Mouse (Mus musculus): Measurements from ENCODE around the gene Ccdc106. TPM values are rescaled to one million over a fixed set of nuclear protein-coding genes. Genes with fewer than 3 reads are reported as not detected.

Ccdc106 gene
- polyA plus RNA-seq, 1 experiment from 2014 or later, result 25.5 TPM

DNA sequence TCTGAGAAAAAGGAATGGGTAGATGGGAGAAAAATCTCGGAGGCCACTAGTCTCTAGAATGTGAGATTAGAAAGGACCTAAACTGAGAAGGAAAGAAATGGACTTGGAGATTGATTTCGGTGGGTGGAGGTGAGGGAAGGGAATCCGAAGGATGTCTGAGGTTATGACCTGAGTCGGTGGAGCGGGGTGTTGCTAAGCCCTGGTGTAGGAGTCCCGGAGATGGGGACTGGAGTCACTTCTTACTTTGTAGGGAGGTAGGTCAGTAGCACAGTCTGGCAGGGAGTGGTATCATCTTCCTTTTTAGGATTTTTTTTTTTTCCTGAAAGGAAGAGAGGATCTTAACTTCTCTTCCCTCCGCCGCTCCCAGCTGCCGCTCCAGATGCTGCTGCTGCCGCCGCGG lies 32.1 kb downstream of the Ccdc106 start:
- H3K27me3 ChIP-seq (ENCODE audit: control insufficient read depth, insufficient read depth, low read length), result peaks cover 45% of the 10 kb centered on the region
- peaks cover 24% of the 10 kb centered on the region for H3K4me1 ChIP-seq (ENCODE audit: control insufficient read depth, insufficient read depth, low read length)
- H3K4me3 ChIP-seq (ENCODE audit: low read length), result peak overlapping the region; percentile 79
- peak overlapping the region; percentile 84 for H3K4me2 ChIP-seq (replicated peaks; ENCODE audit: low read depth, low read length)
- WGBS, result 3% methylated on average over 12 of the region's 12 CpGs
- no peaks in the 10 kb centered on the region for H3K9me3 ChIP-seq (ENCODE audit: control insufficient read depth, low read length)
- H3K27ac ChIP-seq (ENCODE audit: low read depth, low read length), result no peak overlapping the region
- no peaks in the 10 kb centered on the region for H3K36me3 ChIP-seq (ENCODE audit: control insufficient read depth, insufficient read depth, low read length)
- peak overlapping the region; percentile 92 for H3K9ac ChIP-seq (ENCODE audit: low read depth, low read length)
- no peak for ATAC-seq (ENCODE audit: low FRiP score, low TSS enrichment)

DNA sequence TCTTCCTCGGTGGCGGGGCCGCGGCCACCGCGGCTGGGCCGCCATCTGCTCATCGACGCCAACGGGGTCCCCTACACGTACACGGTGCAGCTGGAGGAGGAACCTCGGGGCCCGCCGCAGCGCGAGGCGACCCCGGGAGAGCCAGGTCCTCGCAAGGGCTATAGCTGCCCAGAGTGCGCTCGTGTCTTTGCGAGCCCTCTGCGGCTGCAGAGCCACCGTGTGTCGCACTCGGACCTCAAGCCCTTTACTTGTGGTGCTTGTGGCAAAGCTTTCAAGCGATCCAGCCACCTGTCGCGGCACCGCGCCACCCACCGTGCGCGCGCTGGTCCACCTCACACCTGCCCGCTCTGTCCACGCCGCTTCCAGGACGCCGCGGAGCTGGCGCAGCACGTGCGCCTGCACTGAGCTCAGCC lies 32.6 kb downstream of the Ccdc106 start:
- H3K27me3 ChIP-seq (ENCODE audit: control insufficient read depth, insufficient read depth, low read length), result peaks cover 45% of the 10 kb centered on the region
- peak; percentile 8; the same call in 1 of the 2 replicates for ATAC-seq (ENCODE audit: low FRiP score, low TSS enrichment)
- peak overlapping the region; percentile 79 for H3K4me3 ChIP-seq (ENCODE audit: low read length)
- peaks cover 24% of the 10 kb centered on the region for H3K4me1 ChIP-seq (ENCODE audit: control insufficient read depth, insufficient read depth, low read length)
- no peaks in the 10 kb centered on the region for H3K36me3 ChIP-seq (ENCODE audit: control insufficient read depth, insufficient read depth, low read length)
- H3K9ac ChIP-seq (ENCODE audit: low read depth, low read length), result peak overlapping the region; percentile 92
- H3K9me3 ChIP-seq (ENCODE audit: control insufficient read depth, low read length), result no peaks in the 10 kb centered on the region
- no peak overlapping the region for H3K27ac ChIP-seq (ENCODE audit: low read depth, low read length)
- peak overlapping the region; percentile 84 for H3K4me2 ChIP-seq (replicated peaks; ENCODE audit: low read depth, low read length)
- 4% methylated on average over 45 of the region's 45 CpGs for WGBS

DNA sequence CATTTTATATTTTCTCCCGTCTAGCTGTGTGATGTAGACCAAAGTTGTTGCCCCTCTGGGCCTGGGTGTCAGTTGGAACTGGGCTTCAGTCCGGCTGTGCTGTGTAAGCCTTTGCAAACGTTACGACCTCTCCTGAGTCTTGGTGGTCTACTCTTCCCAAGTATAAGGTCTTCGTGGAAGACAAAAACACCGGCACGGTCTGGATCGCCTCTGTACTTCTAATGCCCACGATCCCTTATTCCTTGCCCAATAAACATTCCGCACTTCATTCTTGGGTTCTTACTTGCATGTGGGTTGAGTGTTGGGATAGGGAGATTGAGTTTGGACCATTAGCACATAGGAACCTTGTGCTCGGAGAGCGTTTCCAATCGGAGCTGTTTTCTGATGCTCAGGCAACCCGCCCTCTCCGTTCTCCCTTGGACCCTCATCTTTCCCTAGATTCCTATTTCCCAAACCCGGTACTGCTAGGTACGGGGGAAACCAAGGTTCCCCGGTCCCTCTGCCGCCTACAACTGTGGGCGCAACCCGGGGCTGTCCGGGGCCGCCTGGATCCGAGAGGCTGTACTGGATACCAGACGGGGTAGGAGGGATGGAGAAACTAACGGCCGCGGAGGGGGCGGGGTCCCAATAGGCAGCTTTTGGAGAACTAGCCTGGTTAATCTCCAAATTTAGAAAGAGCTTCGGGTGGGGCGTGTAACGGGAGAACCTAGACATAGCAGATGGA lies 33.3 kb downstream of the Ccdc106 start:
- WGBS, result 8% methylated on average over 32 of the region's 32 CpGs
- H3K4me1 ChIP-seq (ENCODE audit: control insufficient read depth, insufficient read depth, low read length), result peaks cover 24% of the 10 kb centered on the region

DNA sequence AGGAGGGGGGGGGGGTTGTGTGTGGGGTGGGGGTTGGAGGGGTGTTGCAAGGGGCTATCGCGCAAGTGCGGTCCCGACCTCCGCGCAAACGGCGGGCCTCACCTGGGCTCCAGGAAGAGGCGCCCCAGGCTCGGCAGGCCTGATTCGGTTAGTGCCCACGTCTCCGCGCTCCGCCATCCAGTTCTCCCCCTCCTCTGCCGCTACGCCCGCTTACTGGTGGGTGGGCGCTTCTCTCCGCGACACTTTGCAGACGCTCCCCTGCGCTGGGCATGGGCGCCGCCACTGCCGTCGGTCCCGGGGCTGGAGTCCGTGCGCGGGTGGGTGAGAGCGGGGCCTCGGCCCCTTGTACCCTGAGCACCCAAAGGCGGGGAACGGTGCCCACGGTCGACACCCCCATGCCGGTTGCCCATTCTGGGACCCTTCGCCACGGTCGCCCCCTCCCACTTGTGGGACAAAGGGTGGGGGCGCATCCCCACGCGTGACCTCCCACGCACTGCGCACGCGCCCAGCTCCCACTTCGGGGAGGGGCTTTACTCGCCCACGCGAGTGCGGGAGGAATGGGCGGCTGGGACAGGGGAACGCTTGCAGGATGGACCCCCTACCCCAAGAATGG lies 36.4 kb downstream of the Ccdc106 start:
- Histone ChIP-seq H3K27ac (ENCODE audit: low read depth, low read length) (peak overlapping the region; percentile 42; the same call in 1 of the 2 replicates), H3K4me2 (replicated peaks; ENCODE audit: low read depth, low read length) (peak overlapping the region; percentile 90), H3K36me3 (ENCODE audit: control insufficient read depth, insufficient read depth, low read length) (no peaks in the 10 kb centered on the region), H3K9me3 (ENCODE audit: control insufficient read depth, low read length) (no peaks in the 10 kb centered on the region), H3K4me1 (ENCODE audit: control insufficient read depth, insufficient read depth, low read length) (peaks cover 32% of the 10 kb centered on the region), H3K9ac (ENCODE audit: low read depth, low read length) (peak overlapping the region; percentile 75), H3K27me3 (ENCODE audit: control insufficient read depth, insufficient read depth, low read length) (peaks cover 45% of the 10 kb centered on the region), H3K4me3 (ENCODE audit: low read length) (peak overlapping the region; percentile 60)
- 1% methylated on average over 51 of the region's 55 CpGs for WGBS
- no peak for ATAC-seq (ENCODE audit: low FRiP score, low TSS enrichment)

More for the DNA sequence above, 33.3 kb downstream of the Ccdc106 start:
- H3K27me3 ChIP-seq (ENCODE audit: control insufficient read depth, insufficient read depth, low read length), result peaks cover 45% of the 10 kb centered on the region
- no peak for ATAC-seq (ENCODE audit: low FRiP score, low TSS enrichment)
- peak overlapping the region; percentile 79 for H3K4me3 ChIP-seq (ENCODE audit: low read length)
- H3K4me2 ChIP-seq (replicated peaks; ENCODE audit: low read depth, low read length), result peak overlapping the region; percentile 84
- H3K9me3 ChIP-seq (ENCODE audit: control insufficient read depth, low read length), result no peaks in the 10 kb centered on the region
- H3K27ac ChIP-seq (ENCODE audit: low read depth, low read length), result no peak overlapping the region
- H3K9ac ChIP-seq (ENCODE audit: low read depth, low read length), result peak overlapping the region; percentile 53; the same call in 1 of the 2 replicates
- H3K36me3 ChIP-seq (ENCODE audit: control insufficient read depth, insufficient read depth, low read length), result no peaks in the 10 kb centered on the region

DNA sequence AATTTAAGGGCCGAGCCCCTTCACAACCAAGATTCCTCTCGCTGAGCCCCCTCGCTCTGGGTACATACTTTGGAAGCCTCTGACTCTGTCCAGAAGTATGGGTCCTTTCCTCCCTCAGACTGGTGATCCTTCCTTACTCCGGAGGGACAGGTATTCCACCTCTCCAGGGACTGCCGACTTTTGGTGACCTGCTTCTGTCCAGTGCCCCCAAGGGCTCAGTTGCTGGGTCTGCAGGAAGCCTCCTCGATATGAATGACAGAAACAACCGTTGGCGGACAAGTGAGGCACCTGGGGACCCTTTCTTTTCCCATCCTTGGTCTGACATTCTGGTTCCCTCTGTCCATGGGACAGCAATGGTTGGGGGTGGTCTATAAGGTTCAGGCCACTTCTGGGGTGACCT lies 37.0 kb downstream of the Ccdc106 start:
- Histone ChIP-seq H3K9ac (ENCODE audit: low read depth, low read length) (peak overlapping the region; percentile 75), H3K4me3 (ENCODE audit: low read length) (peak overlapping the region; percentile 60), H3K4me1 (ENCODE audit: control insufficient read depth, insufficient read depth, low read length) (peaks cover 28% of the 10 kb centered on the region), H3K4me2 (replicated peaks; ENCODE audit: low read depth, low read length) (peak overlapping the region; percentile 90), H3K27ac (ENCODE audit: low read depth, low read length) (no peak overlapping the region), H3K27me3 (ENCODE audit: control insufficient read depth, insufficient read depth, low read length) (peaks cover 38% of the 10 kb centered on the region), H3K36me3 (ENCODE audit: control insufficient read depth, insufficient read depth, low read length) (no peaks in the 10 kb centered on the region), H3K9me3 (ENCODE audit: control insufficient read depth, low read length) (no peaks in the 10 kb centered on the region)
- WGBS, result 27% methylated on average over 8 of the region's 8 CpGs
- no peak for ATAC-seq (ENCODE audit: low FRiP score, low TSS enrichment)

DNA sequence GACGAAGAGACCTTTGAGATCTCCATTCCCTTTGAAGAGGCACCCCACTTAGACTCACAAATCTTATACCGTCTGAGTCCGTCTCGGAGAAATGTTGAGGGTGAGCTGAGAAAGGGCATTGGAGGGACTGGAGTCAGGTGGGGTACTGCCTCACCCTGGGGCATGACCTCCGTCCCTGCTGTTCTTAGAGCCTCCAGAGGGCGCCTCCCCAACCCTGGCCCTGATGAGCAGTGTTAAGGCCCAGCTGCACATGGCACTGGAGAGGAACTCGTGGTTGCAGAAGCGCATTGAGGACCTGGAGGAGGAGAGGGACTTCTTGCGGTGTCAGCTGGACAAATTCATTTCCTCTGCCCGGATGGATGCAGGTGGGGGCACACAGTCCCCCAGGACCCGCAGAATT lies 37.5 kb downstream of the Ccdc106 start:
- peak overlapping the region; percentile 90 for H3K4me2 ChIP-seq (replicated peaks; ENCODE audit: low read depth, low read length)
- H3K27me3 ChIP-seq (ENCODE audit: control insufficient read depth, insufficient read depth, low read length), result peaks cover 35% of the 10 kb centered on the region
- H3K36me3 ChIP-seq (ENCODE audit: control insufficient read depth, insufficient read depth, low read length), result no peaks in the 10 kb centered on the region
- peak overlapping the region; percentile 75; the same call in 1 of the 2 replicates for H3K9ac ChIP-seq (ENCODE audit: low read depth, low read length)
- no peaks in the 10 kb centered on the region for H3K9me3 ChIP-seq (ENCODE audit: control insufficient read depth, low read length)
- H3K27ac ChIP-seq (ENCODE audit: low read depth, low read length), result no peak overlapping the region
- no peak overlapping the region; the same call in 1 of the 2 replicates for H3K4me3 ChIP-seq (ENCODE audit: low read length)
- 33% methylated on average over 11 of the region's 11 CpGs for WGBS
- ATAC-seq (ENCODE audit: low FRiP score, low TSS enrichment), result no peak
- H3K4me1 ChIP-seq (ENCODE audit: control insufficient read depth, insufficient read depth, low read length), result peaks cover 24% of the 10 kb centered on the region

DNA sequence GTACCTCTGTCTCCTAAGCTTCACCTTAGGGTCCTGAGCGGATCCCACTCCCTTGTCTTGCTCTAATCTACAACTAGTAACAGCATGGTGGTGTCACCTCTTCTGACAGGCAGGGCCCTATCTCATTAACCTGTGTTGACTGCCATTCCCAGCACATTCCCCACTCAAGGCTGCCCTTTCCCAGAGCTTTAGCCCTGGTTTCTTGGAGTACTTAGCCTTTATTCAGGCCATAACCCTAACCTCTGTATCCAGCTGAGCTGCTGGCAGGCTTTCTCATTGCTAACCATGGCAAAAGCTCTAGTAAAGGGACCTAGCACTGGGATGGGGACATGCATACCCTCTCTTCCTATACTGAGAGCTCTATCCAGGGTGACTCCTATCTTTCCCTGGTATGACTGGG lies 38.3 kb downstream of the Ccdc106 start:
- Histone ChIP-seq H3K4me3 (ENCODE audit: low read length) (no peak overlapping the region), H3K9me3 (ENCODE audit: control insufficient read depth, low read length) (no peaks in the 10 kb centered on the region), H3K36me3 (ENCODE audit: control insufficient read depth, insufficient read depth, low read length) (no peaks in the 10 kb centered on the region), H3K9ac (ENCODE audit: low read depth, low read length) (no peak overlapping the region), H3K4me2 (replicated peaks; ENCODE audit: low read depth, low read length) (no peak overlapping the region), H3K27ac (ENCODE audit: low read depth, low read length) (no peak overlapping the region), H3K27me3 (ENCODE audit: control insufficient read depth, insufficient read depth, low read length) (peaks cover 28% of the 10 kb centered on the region), H3K4me1 (ENCODE audit: control insufficient read depth, insufficient read depth, low read length) (peaks cover 20% of the 10 kb centered on the region; the same call in 1 of the 2 replicates)
- 95% methylated on average over 1 of the region's 1 CpGs for WGBS
- ATAC-seq (ENCODE audit: low FRiP score, low TSS enrichment), result no peak

DNA sequence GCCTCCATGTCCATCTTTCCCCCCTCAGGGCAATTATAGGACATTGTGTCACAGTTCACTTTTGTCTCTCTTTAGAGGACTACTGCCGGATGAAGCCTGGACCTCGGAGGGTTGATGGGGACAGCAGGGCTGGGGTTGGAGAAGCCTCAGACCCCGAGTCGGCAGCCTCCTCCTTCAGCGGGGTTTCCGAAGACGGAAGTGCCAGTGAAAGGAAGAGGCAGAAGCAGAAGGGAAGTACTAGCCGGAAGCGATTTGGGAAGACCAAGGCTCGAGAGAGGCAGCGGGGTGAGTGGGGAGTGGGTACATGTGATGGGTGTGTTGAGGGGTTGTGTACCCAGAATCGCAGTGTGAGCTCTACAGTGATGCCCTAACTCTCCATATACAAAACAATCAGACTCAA lies 39.1 kb downstream of the Ccdc106 start:
- Histone ChIP-seq H3K4me2 (replicated peaks; ENCODE audit: low read depth, low read length) (no peak overlapping the region), H3K4me1 (ENCODE audit: control insufficient read depth, insufficient read depth, low read length) (peaks cover 19% of the 10 kb centered on the region), H3K4me3 (ENCODE audit: low read length) (no peak overlapping the region), H3K9me3 (ENCODE audit: control insufficient read depth, low read length) (no peaks in the 10 kb centered on the region), H3K27ac (ENCODE audit: low read depth, low read length) (no peak overlapping the region), H3K27me3 (ENCODE audit: control insufficient read depth, insufficient read depth, low read length) (peaks cover 20% of the 10 kb centered on the region), H3K9ac (ENCODE audit: low read depth, low read length) (no peak overlapping the region), H3K36me3 (ENCODE audit: control insufficient read depth, insufficient read depth, low read length) (no peaks in the 10 kb centered on the region)
- ATAC-seq (ENCODE audit: low FRiP score, low TSS enrichment), result no peak
- 91% methylated on average over 12 of the region's 12 CpGs for WGBS

DNA sequence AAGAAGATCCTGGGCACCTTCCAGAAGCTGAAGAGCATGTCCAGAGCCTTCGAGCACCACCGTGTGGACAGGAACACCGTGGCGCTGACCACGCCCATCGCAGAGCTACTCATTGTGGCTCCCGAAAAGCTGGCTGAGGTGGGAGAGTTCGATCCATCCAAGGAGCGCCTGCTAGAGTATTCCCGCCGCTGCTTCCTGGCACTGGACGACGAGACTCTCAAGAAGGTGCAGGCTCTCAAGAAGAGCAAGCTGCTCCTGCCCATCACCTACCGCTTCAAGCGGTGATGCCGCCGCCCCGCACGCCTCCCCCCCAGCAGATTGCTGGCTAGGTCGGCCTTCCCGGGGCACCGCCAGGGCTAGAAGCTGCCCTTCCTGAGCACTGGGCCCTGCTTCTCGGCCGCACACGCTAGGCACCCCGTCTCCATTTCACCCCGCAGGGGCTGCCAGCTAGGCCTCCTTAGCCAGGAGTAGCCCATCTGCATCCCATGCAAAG lies 39.9 kb downstream of the Ccdc106 start:
- H3K4me2 ChIP-seq (replicated peaks; ENCODE audit: low read depth, low read length), result peak overlapping the region; percentile 73
- 3% methylated on average over 27 of the region's 27 CpGs for WGBS

More for the DNA sequence above, 39.9 kb downstream of the Ccdc106 start:
- peak; percentile 8; the same call in 1 of the 2 replicates for ATAC-seq (ENCODE audit: low FRiP score, low TSS enrichment)
- no peaks in the 10 kb centered on the region for H3K36me3 ChIP-seq (ENCODE audit: control insufficient read depth, insufficient read depth, low read length)
- H3K27ac ChIP-seq (ENCODE audit: low read depth, low read length), result peak overlapping the region; percentile 99
- peaks cover 18% of the 10 kb centered on the region for H3K4me1 ChIP-seq (ENCODE audit: control insufficient read depth, insufficient read depth, low read length)
- H3K4me3 ChIP-seq (ENCODE audit: low read length), result peak overlapping the region; percentile 82
- H3K9ac ChIP-seq (ENCODE audit: low read depth, low read length), result peak overlapping the region; percentile 89
- no peaks in the 10 kb centered on the region for H3K9me3 ChIP-seq (ENCODE audit: control insufficient read depth, low read length)
- peaks cover 12% of the 10 kb centered on the region; the same call in 1 of the 2 replicates for H3K27me3 ChIP-seq (ENCODE audit: control insufficient read depth, insufficient read depth, low read length)

All from kidney, embryonic 14.5 days (tissue).